Mouse (Mus musculus): ENCODE data around the gene Cbfa2t3. TPM values are rescaled to one million over a fixed set of nuclear protein-coding genes. Genes with fewer than 3 reads are reported as not detected.

Cbfa2t3 gene
- 21.2 and 22.2 TPM in 2 replicates for polyA plus RNA-seq (2015; fragmentation: Nextera tagmentation; extraction: Ambion mirVana)

DNA sequence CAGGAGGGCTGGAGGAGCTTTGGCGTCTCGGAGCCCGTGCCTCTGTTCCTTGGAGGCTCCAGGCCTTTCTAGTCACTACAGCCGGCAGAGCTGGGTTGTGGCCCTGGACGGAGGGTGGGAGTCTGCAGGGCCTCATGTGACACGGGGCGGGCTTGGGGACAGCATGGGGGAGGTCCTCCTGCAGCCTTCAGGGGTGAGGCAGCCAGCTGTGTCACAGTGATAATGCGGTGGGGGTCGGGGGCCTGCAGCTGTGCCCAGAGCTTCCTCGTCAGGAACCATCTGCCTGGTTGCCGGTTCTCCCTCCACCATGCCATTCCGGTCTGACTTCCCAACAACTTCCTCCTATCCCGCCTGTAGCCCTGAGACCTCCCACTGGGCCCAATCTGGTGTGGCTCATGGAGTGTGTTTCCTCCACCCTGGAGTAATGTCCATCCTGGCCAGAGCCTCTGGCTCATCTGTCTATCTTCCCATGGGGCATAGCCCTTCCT is at the start of gene Cbfa2t3:
Cbfa2t3 (minus strand) TSS at position 105 of the 488 bp plus-strand sequence.
- H3K36me3 ChIP-seq, result no peaks in the 10 kb centered on the region
- WGBS, result 46% methylated on average over 13 of the region's 13 CpGs
- H3K9me3 ChIP-seq, result no peaks in the 10 kb centered on the region
- no peak within 1 kb of the TSS for H3K9ac ChIP-seq
- H3K4me3 ChIP-seq, result no peak within 1 kb of the TSS
- peaks cover 15% of the 10 kb centered on the region for H3K4me1 ChIP-seq (replicated peaks)
- H3K27ac ChIP-seq (replicated peaks), result no peak within 1 kb of the TSS
- H3K4me2 ChIP-seq, result peak within 1 kb of the TSS; percentile 7; the same call in 1 of the 2 replicates
- H3K27me3 ChIP-seq, result no peaks in the 10 kb centered on the region
- ATAC-seq (ENCODE audit: low read depth), result peak; percentile 23; the same call in 1 of the 2 replicates

DNA sequence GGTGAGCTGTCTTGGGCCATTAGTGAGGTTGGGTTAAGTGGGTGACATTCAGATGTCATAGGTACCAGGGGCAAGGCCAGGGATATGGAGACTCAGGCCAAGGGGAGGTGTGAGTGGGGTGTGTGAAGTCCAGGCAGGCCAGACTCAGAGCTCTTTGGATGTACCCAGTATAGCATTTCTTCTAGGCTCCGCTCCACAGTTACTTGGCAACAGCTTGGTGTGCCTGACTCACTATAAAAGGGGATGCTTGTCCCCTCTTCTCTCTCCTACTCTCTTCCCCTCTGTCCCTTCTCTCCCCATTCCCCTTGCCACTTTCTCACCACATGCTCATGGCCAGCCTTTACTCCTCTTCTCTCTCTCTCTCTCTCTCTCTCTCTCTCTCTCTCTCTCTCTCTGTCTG is 48.9 kb upstream of the Cbfa2t3 start:
- ATAC-seq (ENCODE audit: low read depth), result no peak
- 93% methylated on average over 1 of the region's 1 CpGs for WGBS
- peak overlapping the region; percentile 99 for H3K27ac ChIP-seq (replicated peaks)

DNA sequence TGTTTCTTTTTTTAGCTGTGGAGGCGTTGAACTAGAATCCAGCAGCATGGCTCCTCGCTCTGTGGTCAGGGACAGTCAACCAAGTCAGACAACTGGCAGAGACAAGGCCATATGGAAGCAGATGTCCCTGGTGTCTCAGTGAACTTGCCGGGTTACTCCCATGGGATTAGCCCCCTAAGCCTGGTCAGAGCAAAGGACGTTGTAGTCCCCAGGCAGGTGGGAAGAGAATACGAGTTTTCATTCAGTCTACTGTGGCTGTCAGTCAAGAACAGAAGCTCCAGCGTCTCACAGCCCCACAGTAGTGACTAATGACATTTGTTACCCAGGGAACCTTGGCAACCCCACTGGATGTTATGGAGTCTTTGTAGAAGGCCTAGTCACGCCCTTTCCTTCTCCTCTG is 47.5 kb upstream of the Cbfa2t3 start:
- 24% methylated on average over 7 of the region's 7 CpGs for WGBS
- peak overlapping the region; percentile 45; the same call in 1 of the 2 replicates for H3K4me2 ChIP-seq
- ATAC-seq (ENCODE audit: low read depth), result no peak

More for the DNA sequence above, 48.9 kb upstream of the Cbfa2t3 start:
- no peaks in the 10 kb centered on the region for H3K9me3 ChIP-seq
- H3K27me3 ChIP-seq, result no peaks in the 10 kb centered on the region
- no peak overlapping the region for H3K4me2 ChIP-seq
- H3K9ac ChIP-seq, result no peak overlapping the region
- no peak overlapping the region for H3K4me3 ChIP-seq
- no peaks in the 10 kb centered on the region for H3K36me3 ChIP-seq
- H3K4me1 ChIP-seq (replicated peaks), result peaks cover 97% of the 10 kb centered on the region

DNA sequence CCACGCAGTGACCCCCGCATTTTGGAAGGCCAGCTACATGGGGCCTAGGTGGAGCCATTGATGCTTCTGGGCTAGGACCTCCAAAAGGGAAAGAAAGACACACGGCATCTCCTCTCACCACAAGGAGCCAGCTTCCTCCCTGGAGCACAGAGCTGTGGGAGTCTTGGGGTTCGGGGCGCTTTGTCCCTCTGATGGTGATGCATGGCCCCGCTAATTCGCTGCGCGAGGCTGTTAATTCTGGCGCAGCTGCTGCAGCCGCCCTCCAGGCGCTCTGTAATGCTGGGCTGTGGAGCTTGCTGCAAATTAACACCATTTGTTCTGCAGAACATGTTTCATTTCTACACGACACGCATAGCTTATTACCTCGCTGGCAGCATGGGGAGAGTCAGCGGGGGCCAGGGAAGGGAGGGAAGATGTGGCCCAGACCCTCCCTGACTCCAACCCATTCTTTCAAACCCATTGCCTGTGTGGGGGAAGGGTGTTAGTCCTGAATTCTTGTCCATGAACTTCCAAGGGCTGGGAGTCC is 46.9 kb upstream of the Cbfa2t3 start:
- peak; percentile 78 for ATAC-seq (ENCODE audit: low read depth)
- Histone ChIP-seq H3K36me3 (no peaks in the 10 kb centered on the region), H3K4me2 (peak overlapping the region; percentile 45), H3K9me3 (no peaks in the 10 kb centered on the region), H3K27ac (replicated peaks) (peak overlapping the region; percentile 99), H3K4me1 (replicated peaks) (peaks cover 98% of the 10 kb centered on the region), H3K4me3 (no peak overlapping the region; the same call in 1 of the 2 replicates), H3K27me3 (0 out of 2 replicates have a peak, but pooled peaks cover under 1% of the 10 kb centered on the region), H3K9ac (peak overlapping the region; percentile 64)
- WGBS, result 6% methylated on average over 16 of the region's 16 CpGs

More for the DNA sequence above, 47.5 kb upstream of the Cbfa2t3 start:
- Histone ChIP-seq H3K4me3 (no peak overlapping the region), H3K9me3 (no peaks in the 10 kb centered on the region), H3K27me3 (no peaks in the 10 kb centered on the region), H3K4me1 (replicated peaks) (peaks cover 99% of the 10 kb centered on the region), H3K36me3 (no peaks in the 10 kb centered on the region), H3K27ac (replicated peaks) (peak overlapping the region; percentile 99), H3K9ac (0 out of 2 replicates have a peak overlapping the region, but pooled peaks have one; percentile 64)

DNA sequence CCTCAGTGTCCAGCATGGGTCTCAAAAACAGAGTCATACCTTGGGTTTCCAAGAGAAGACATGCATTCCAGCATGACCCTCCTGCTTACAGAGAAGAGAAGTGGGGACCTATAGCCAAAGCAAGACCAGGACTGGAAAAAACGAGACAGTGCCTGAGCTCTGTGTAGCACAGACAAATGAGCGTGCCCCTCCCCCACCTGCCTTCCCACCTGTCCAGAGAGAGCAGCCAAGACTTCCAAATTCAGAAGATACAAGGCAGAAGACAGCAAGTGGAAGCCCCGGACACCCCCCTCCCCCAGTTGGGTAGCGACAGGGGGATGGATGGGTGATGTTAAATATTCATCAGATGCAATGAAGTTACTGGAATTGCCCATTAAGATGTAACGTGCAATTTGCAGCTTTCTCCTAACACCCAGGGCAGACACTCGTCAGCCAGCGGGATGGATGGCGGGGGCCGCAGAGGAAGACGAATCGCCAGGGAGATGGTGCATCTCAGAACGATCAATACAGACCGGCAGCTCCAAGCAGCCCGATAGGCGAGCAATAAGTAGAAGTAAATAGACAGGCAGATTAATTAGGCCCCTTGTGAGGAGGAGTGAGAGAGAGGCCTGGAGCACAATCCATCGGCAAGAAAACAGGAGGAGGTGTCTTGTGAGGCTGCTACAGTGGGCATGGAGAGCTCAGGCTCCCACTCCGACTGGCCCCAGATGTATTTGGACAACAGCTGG is 46.3 kb upstream of the Cbfa2t3 start:
- Histone ChIP-seq H3K36me3 (no peaks in the 10 kb centered on the region), H3K4me2 (peak overlapping the region; percentile 45), H3K9me3 (no peaks in the 10 kb centered on the region), H3K4me1 (replicated peaks) (peaks cover 98% of the 10 kb centered on the region), H3K4me3 (no peak overlapping the region; the same call in 1 of the 2 replicates), H3K27ac (replicated peaks) (peak overlapping the region; percentile 99), H3K9ac (peak overlapping the region; percentile 64), H3K27me3 (0 out of 2 replicates have a peak, but pooled peaks cover 3% of the 10 kb centered on the region)
- 12% methylated on average over 17 of the region's 17 CpGs for WGBS
- ATAC-seq (ENCODE audit: low read depth), result peak; percentile 54

DNA sequence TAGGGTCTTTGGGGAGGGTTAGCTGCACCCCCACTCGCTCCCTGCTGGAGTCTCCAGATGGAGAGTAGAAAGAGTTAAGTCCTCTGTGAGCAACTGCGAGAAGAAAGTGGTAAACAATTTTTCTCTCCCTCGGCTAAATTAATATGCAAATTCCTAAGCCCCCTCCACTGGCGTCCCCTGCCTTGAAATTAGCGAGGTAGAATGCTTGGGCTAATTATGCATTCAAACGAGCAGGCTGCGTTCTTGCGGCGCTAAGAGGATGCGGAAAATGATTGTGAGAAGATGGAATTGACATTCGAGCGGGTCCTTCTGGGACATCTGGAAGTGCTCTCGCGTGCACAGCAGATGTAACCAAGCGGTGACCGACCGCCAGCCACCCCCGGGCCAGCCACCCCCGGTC is 43.6 kb upstream of the Cbfa2t3 start:
- Histone ChIP-seq H3K27ac (replicated peaks) (peak overlapping the region; percentile 99), H3K4me1 (replicated peaks) (peaks cover 99% of the 10 kb centered on the region), H3K9ac (peak overlapping the region; percentile 57; the same call in 1 of the 2 replicates), H3K27me3 (0 out of 2 replicates have a peak, but pooled peaks cover 3% of the 10 kb centered on the region), H3K36me3 (no peaks in the 10 kb centered on the region), H3K4me2 (peak overlapping the region; percentile 34), H3K4me3 (no peak overlapping the region), H3K9me3 (no peaks in the 10 kb centered on the region)
- no peak for ATAC-seq (ENCODE audit: low read depth)
- WGBS, result 9% methylated on average over 19 of the region's 19 CpGs

DNA sequence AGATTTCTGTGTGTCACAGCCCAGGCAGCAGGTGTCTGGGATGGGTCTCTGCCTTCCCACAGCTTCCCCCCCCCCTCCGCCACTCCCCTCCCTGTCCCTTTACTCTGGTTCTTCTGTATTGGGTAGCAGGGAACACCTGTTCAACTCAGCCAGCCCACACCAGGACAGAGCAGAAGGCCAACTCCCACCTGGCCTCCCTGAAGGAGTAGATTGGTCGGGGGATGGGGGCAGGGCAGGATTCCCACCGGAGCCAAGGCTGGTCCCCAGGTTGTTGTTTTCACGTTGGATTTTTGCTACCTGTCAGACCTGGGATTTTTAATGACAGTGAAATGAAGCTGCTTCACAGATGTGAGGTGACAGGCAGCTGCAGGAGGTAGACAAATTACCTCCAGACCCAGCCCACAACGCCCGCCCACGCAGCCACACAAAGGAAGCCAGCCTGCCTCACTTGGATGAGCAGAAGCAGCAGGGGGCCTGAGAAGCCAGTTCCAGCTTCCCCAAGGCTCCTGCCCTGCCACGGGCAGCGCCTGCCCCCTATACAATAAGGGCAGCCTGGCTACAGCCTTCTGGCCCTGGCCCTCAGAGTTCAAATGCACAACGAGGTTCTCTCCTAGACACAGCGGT is 40.3 kb upstream of the Cbfa2t3 start:
- peaks cover 96% of the 10 kb centered on the region for H3K4me1 ChIP-seq (replicated peaks)
- H3K4me3 ChIP-seq, result no peak overlapping the region
- H3K27ac ChIP-seq (replicated peaks), result peak overlapping the region; percentile 95
- H3K36me3 ChIP-seq, result no peaks in the 10 kb centered on the region
- WGBS, result 9% methylated on average over 11 of the region's 11 CpGs
- no peak overlapping the region for H3K4me2 ChIP-seq
- 0 out of 2 replicates have a peak, but pooled peaks cover 3% of the 10 kb centered on the region for H3K27me3 ChIP-seq
- no peaks in the 10 kb centered on the region for H3K9me3 ChIP-seq
- ATAC-seq (ENCODE audit: low read depth), result no peak
- H3K9ac ChIP-seq, result peak overlapping the region; percentile 65

DNA sequence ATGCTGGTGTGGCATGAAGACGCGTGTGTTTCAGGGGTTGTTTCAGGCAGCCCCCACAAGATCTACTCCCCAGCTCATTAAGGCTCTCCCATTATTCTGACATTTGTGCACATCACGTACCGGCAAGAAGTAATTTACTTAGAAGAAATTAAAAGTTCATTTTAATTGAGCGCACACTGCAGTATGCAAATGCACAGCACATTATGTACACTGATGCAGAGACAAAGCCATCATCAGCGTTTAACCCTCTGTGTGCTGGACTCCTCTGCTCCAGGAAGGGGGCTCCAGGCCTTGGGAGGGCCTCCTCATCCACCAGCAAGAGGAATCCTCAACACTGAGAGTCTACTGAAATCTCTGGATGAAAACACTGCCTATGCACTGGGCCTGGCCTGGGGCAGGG is 39.0 kb upstream of the Cbfa2t3 start:
- peak overlapping the region; percentile 65 for H3K9ac ChIP-seq
- no peaks in the 10 kb centered on the region for H3K9me3 ChIP-seq
- no peak overlapping the region for H3K4me3 ChIP-seq
- 0 out of 2 replicates have a peak, but pooled peaks cover 3% of the 10 kb centered on the region for H3K27me3 ChIP-seq
- peak overlapping the region; percentile 95 for H3K27ac ChIP-seq (replicated peaks)
- H3K4me1 ChIP-seq (replicated peaks), result peaks cover 89% of the 10 kb centered on the region
- no peak overlapping the region for H3K4me2 ChIP-seq
- H3K36me3 ChIP-seq, result no peaks in the 10 kb centered on the region
- ATAC-seq (ENCODE audit: low read depth), result peak; percentile 44
- WGBS, result 47% methylated on average over 6 of the region's 6 CpGs

DNA sequence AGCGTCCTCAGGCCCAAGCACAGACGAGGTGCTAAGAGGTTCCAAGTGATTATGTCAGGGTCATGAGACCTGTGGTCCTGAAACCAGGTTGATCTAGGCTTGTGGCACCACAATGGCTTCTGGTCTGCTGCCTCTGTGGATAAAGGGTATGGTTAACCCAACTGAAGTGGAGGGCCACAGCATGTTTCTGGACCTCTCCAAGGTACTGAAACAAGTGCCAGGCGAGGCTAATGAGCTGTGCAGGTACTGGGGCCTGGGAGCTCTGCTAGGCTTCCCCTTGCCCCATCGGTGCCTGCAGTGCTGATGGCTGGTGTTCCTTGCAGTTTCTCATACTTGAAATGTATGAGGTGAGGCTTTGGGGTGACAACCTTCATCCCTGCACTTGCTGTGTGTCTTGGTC is 38.2 kb upstream of the Cbfa2t3 start:
- no peak overlapping the region for H3K9ac ChIP-seq
- no peaks in the 10 kb centered on the region for H3K9me3 ChIP-seq
- peak overlapping the region; percentile 95 for H3K27ac ChIP-seq (replicated peaks)
- no peak overlapping the region for H3K4me3 ChIP-seq
- no peaks in the 10 kb centered on the region for H3K36me3 ChIP-seq
- WGBS, result 57% methylated on average over 4 of the region's 4 CpGs
- no peak overlapping the region for H3K4me2 ChIP-seq
- H3K27me3 ChIP-seq, result 0 out of 2 replicates have a peak, but pooled peaks cover 3% of the 10 kb centered on the region
- ATAC-seq (ENCODE audit: low read depth), result no peak
- H3K4me1 ChIP-seq (replicated peaks), result peaks cover 81% of the 10 kb centered on the region

DNA sequence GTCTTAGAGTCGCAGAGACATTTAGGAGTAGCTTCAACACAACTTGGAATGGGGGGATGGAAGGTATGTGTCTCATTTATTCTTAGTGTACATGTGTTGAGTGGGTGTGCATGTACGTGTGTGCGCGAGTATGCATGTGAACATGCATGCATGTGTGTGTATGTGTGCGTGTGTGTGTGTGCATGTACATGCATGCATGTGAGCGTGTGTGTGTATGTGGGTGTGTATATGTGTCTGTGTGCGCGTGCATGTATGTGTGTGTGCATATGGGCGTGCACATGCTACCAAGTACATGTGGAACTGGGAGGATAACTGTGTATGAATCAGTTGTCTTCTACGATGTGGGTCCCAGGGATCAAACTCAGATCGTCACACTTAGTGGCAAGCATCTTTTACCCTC is 37.7 kb upstream of the Cbfa2t3 start:
- 90% methylated on average over 11 of the region's 11 CpGs for WGBS
- Histone ChIP-seq H3K36me3 (no peaks in the 10 kb centered on the region), H3K4me3 (no peak overlapping the region), H3K27ac (replicated peaks) (peak overlapping the region; percentile 95), H3K9me3 (no peaks in the 10 kb centered on the region), H3K4me1 (replicated peaks) (peaks cover 77% of the 10 kb centered on the region), H3K27me3 (0 out of 2 replicates have a peak, but pooled peaks cover 3% of the 10 kb centered on the region), H3K4me2 (no peak overlapping the region), H3K9ac (no peak overlapping the region)
- ATAC-seq (ENCODE audit: low read depth), result no peak

DNA sequence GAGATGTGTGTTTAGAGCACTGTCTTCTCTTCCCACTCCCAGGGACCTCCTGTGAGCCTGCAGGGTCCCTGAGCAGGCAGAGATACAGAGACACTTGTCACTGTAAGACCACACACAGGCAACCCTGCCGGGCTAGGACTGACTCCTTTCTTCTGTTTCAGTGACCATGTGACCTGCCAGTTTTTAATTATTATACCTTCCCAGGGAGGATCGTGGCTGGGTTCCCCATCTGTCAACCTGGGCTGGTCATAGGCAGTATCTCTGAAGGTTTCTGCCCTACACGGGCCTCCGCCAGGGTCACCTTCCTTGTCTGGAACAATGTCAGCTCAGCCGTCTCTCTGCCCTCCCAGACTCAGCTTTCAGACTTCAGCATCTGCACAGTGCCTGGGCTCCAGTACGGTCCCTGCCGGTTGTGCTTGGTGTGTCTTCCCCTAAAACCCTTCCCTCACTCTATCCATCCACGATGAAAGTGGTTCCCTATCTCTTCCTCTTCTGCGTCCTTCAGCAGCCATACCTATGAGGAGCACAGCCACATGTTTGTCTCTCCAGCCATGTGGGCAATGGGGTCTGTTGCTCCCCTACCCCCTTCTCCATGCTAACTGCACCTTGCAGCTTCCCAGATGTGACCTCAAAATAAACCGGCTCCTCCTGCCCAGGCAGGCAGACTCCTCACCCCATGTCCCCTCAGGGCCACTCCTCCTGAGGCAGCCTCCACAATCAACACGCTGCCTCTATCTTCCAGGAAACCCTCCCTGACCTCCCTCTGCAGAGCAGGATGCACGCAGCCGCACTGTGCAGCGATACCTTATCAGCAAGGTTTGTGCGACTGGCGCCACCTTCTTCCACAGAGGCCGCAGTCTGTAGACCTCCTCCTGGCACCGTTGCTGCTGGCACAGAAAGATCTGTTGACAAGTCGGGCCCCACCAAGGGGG is 36.9 kb upstream of the Cbfa2t3 start:
- no peak overlapping the region for H3K4me2 ChIP-seq
- H3K27ac ChIP-seq (replicated peaks), result peak overlapping the region; percentile 95
- 0 out of 2 replicates have a peak overlapping the region, but pooled peaks have one; percentile 3 for H3K9ac ChIP-seq
- H3K36me3 ChIP-seq, result no peaks in the 10 kb centered on the region
- 59% methylated on average over 19 of the region's 19 CpGs for WGBS
- H3K4me3 ChIP-seq, result no peak overlapping the region
- H3K27me3 ChIP-seq, result 0 out of 2 replicates have a peak, but pooled peaks cover 2% of the 10 kb centered on the region
- peaks cover 70% of the 10 kb centered on the region for H3K4me1 ChIP-seq (replicated peaks)
- ATAC-seq (ENCODE audit: low read depth), result no peak
- no peaks in the 10 kb centered on the region for H3K9me3 ChIP-seq

Measured in neural tube, embryonic 13.5 days (tissue).